Mouse (Mus musculus) midbrain, embryonic 14.5 days (tissue): Measurements from ENCODE around the gene Bptf. TPM values are rescaled to one million over a fixed set of nuclear protein-coding genes. Genes with fewer than 3 reads are reported as not detected.

Experiments used
- ATAC-seq: fragments of 200-750 bp; cut with Nextera tagmentation; 2 replicates; pipeline ENCODE4 v1.8.0; 2017; ENCODE audit warnings: moderate number of reproducible peaks, moderate library complexity; ENCODE audit not compliant: low FRiP score, low TSS enrichment
- DNase-seq: peaks from one replicate; pipeline ENCODE4 v3.0.0-alpha.2; 2015
- H3K27ac ChIP-seq: fragments of 300-500 bp; sonication (generic); replicated peaks from 2 replicates; pipeline ENCODE4 v1.5.1; 2014; ENCODE audit warnings: mild to moderate bottlenecking, low read depth, low read length, moderate library complexity
- H3K27me3 ChIP-seq: fragments of 300-500 bp; sonication (generic); 2 replicates; pipeline ENCODE4 v1.6.1; 2014; ENCODE audit warnings: low read length, control low read depth, mixed read lengths; ENCODE audit not compliant: control insufficient read depth, insufficient read depth
- H3K36me3 ChIP-seq: fragments of 300-500 bp; sonication (generic); 2 replicates; pipeline ENCODE4 v1.6.1; 2014; ENCODE audit warnings: low read length, control low read depth; ENCODE audit not compliant: control insufficient read depth, insufficient read depth
- H3K4me1 ChIP-seq: fragments of 300-500 bp; sonication (generic); 2 replicates; pipeline ENCODE4 v1.6.1; 2014; ENCODE audit warnings: mild to moderate bottlenecking, antibody characterized with exemption, low read length, control low read depth; ENCODE audit not compliant: control insufficient read depth, insufficient read depth
- H3K4me2 ChIP-seq: fragments of 300-500 bp; sonication (generic); 2 replicates; pipeline ENCODE4 v1.6.1; 2014; ENCODE audit warnings: mild to moderate bottlenecking, low read length, moderate library complexity
- H3K4me3 ChIP-seq: fragments of 300-500 bp; sonication (generic); replicated peaks from 2 replicates; pipeline ENCODE4 v1.5.1; 2014; ENCODE audit warnings: low read depth, low read length
- H3K9ac ChIP-seq: fragments of 300-500 bp; sonication (generic); replicated peaks from 2 replicates; pipeline ENCODE4 v1.6.1; 2014; ENCODE audit warnings: mild to moderate bottlenecking, low read length, moderate library complexity
- H3K9me3 ChIP-seq: fragments of 300-500 bp; sonication (generic); 2 replicates; pipeline ENCODE4 v1.6.1; 2016; ENCODE audit warnings: low read length, control low read depth, mixed read lengths; ENCODE audit not compliant: control insufficient read depth
- WGBS: fragments of 180-500 bp; shearing (Covaris S2); extraction: QIAGEN DNeasy Blood & Tissue Kit; methylation state at CpG from one replicate; pipeline ENCODE4 v1.1.7; 2014; 5-methylcytosine and 5-hydroxymethylcytosine counted together
- polyA plus RNA-seq: library from polyadenylated mRNA; unstranded; fragments of >200 nt; fragmentation: Nextera tagmentation; extraction: Ambion mirVana; gene quantifications from 2 replicates; pipeline ENCODE4 v1.2.1, GENCODE M21; 2014

Gene Bptf
- polyA plus RNA-seq, 1 experiment from 2014 or later = 46.9 TPM

GRCm38 (mm10) chr11:107031635-107032034 is 100.3 kb downstream of the Bptf start:
- 10% methylated on average over 7 of the region's 7 CpGs for WGBS
- no peaks in the 10 kb centered on the region for H3K9me3 ChIP-seq
- H3K4me1 ChIP-seq = no peaks in the 10 kb centered on the region
- H3K36me3 ChIP-seq = peaks cover 17% of the 10 kb centered on the region
- ATAC-seq (no peak), DNase-seq (no peak)
- H3K27ac ChIP-seq = no peak overlapping the region
- no peak overlapping the region for H3K9ac ChIP-seq
- H3K4me2 ChIP-seq = no peak overlapping the region
- no peak overlapping the region for H3K4me3 ChIP-seq
- H3K27me3 ChIP-seq = no peaks in the 10 kb centered on the region

GRCm38 (mm10) chr11:107029536-107029935 is 102.4 kb downstream of the Bptf start:
- ATAC-seq (no peak), DNase-seq (no peak)
- Histone ChIP-seq H3K4me1 (peaks cover 6% of the 10 kb centered on the region; the same call in 1 of the 2 replicates), H3K27ac (no peak overlapping the region), H3K9ac (no peak overlapping the region), H3K4me3 (no peak overlapping the region), H3K4me2 (no peak overlapping the region), H3K36me3 (no peaks in the 10 kb centered on the region), H3K27me3 (no peaks in the 10 kb centered on the region), H3K9me3 (no peaks in the 10 kb centered on the region)
- 53% methylated on average over 19 of the region's 19 CpGs for WGBS

GRCm38 (mm10) chr11:107028754-107029153 is 103.2 kb downstream of the Bptf start:
- DNase-seq (no peak), ATAC-seq (no peak)
- Histone ChIP-seq H3K9me3 (no peaks in the 10 kb centered on the region), H3K4me1 (peaks cover 8% of the 10 kb centered on the region; the same call in 1 of the 2 replicates), H3K27me3 (no peaks in the 10 kb centered on the region), H3K27ac (peak overlapping the region; percentile 88; the same call in 1 of the 2 replicates), H3K36me3 (no peaks in the 10 kb centered on the region), H3K9ac (no peak overlapping the region), H3K4me2 (peak overlapping the region; percentile 89), H3K4me3 (peak overlapping the region; percentile 55)
- 63% methylated on average over 6 of the region's 6 CpGs for WGBS

- Histone ChIP-seq H3K9me3 (no peaks in the 10 kb centered on the region), H3K27me3 (no peaks in the 10 kb centered on the region), H3K4me3 (peak overlapping the region; percentile 55), H3K27ac (peak overlapping the region; percentile 88), H3K9ac (peak overlapping the region; percentile 64), H3K4me1 (peaks cover 8% of the 10 kb centered on the region; the same call in 1 of the 2 replicates), H3K36me3 (no peaks in the 10 kb centered on the region), H3K4me2 (peak overlapping the region; percentile 89)
- DNase-seq = no peak
- ATAC-seq = peak; percentile 68; the same call in 1 of the 2 replicates
- 2% methylated on average over 29 of the region's 29 CpGs for WGBS
Observed at GRCm38 (mm10) chr11:107028275-107028618, 103.7 kb downstream of the Bptf start.

DNA sequence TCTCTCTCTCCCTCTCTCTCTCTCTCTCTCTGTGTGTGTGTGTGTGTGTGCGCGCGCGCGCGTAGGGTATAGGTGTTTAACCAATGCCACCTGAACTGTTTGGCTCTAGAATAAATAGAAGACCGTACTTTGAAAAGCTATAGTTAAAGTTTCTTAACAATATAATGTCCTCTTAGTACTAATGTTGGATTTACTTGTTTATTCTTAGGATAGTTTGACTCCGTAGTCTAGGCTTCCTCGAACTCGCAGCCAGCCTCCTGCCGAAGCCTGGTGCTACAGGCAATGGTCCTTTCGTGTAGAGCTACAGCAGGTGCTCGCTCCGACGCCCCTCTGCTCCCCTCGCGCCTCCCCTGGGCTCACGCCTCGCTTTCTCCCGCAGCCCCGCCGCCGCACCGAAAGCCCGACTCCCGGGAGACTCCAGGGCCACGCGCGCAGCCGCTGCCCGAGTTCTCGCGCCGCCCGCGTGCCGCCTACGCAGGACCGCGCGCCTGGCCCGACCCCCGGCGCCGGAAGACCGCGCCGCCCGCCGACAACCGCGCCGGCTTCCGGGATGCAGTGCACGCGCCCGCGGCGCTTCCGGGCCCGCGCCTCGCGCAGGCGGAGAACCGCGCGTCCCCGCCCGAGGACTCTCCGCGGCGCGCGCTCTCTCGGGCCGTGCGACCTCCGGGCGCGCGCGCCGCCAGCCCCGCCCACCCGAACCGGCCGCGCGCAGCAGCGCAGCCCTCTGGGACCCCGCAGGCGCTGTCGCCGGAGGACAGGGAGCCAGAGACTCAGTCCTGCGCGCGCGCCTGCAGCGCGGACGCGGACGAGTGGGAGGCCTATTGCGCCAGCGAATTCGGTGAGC is 104.3 kb downstream of the Bptf start:
- peak overlapping the region; percentile 88 for H3K27ac ChIP-seq
- peaks cover 8% of the 10 kb centered on the region; the same call in 1 of the 2 replicates for H3K4me1 ChIP-seq
- H3K9me3 ChIP-seq = no peaks in the 10 kb centered on the region
- H3K27me3 ChIP-seq = no peaks in the 10 kb centered on the region
- ATAC-seq (peak; percentile 87), DNase-seq (peak; percentile 98)
- peak overlapping the region; percentile 64 for H3K9ac ChIP-seq
- WGBS = 1% methylated on average over 99 of the region's 107 CpGs
- no peaks in the 10 kb centered on the region for H3K36me3 ChIP-seq
- H3K4me2 ChIP-seq = peak overlapping the region; percentile 89
- H3K4me3 ChIP-seq = peak overlapping the region; percentile 55

- no peaks in the 10 kb centered on the region for H3K36me3 ChIP-seq
- WGBS = 9% methylated on average over 12 of the region's 12 CpGs
- ATAC-seq (no peak), DNase-seq (peak; percentile 27)
- no peak overlapping the region for H3K9ac ChIP-seq
- no peaks in the 10 kb centered on the region for H3K27me3 ChIP-seq
- H3K27ac ChIP-seq = no peak overlapping the region
- H3K4me2 ChIP-seq = peak overlapping the region; percentile 89
- H3K4me3 ChIP-seq = peak overlapping the region; percentile 55
- H3K9me3 ChIP-seq = no peaks in the 10 kb centered on the region
- H3K4me1 ChIP-seq = peaks cover 8% of the 10 kb centered on the region; the same call in 1 of the 2 replicates
Observed at GRCm38 (mm10) chr11:107026554-107027430, 105.1 kb downstream of the Bptf start.

DNA sequence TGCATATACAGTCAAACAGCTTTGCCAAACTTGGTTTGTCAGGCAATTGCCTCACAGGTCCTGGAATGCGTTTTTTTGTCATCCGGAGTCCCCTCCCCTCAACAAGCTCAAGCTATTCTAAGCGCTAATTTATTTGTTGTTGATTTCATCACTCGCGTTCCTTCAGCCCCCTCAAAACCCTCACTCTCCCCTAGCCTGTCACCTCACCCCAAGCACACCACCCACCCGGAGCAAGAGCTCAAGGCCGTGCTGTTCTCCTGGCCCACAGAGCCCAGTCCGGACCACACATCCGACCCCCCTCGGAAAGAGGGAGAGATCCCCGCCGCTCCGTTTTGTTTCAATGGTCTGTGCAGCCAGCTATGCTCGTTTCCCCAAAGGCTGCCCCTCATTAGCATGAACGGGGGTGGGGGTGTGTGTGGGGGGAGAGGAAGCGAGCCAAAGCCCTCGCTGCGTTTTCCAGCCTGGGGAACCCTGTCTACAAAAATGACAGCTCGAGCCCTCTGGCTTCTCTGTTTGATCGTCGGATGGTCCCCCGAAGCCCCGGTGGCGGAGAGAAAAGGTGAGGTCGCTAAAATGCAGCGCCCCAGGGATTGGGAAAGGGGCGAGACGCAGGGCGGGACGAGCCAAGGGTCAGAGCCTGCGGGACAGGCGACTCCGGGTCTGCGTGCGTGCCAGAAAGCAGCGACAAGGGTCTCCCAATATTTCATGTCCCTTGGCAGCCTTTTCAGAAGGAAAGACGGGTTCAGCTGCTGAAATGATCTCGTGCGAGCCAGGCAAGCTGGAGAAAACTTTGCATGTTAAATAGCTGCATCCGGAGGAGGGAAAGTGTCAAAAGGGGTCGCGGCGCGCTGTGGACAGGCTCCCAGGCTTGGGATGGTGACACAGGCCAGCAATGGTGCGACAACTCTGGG is 106.3 kb downstream of the Bptf start, which contains the start of gene 1810010H24Rik:
Gene 1810010H24Rik, plus strand, starts transcription at position 271 of the 911 bp plus-strand sequence.
- WGBS = under 1% methylated on average over 45 of the region's 45 CpGs
- peak within 1 kb of the TSS; percentile 89 for H3K4me2 ChIP-seq
- H3K36me3 ChIP-seq = no peaks in the 10 kb centered on the region
- H3K9me3 ChIP-seq = no peaks in the 10 kb centered on the region
- DNase-seq (peak; percentile 65), ATAC-seq (no peak)
- H3K27ac ChIP-seq = 0 out of 2 replicates have a peak within 1 kb of the TSS, but pooled peaks have one; percentile 57
- H3K27me3 ChIP-seq = no peaks in the 10 kb centered on the region
- H3K4me1 ChIP-seq = peaks cover 8% of the 10 kb centered on the region; the same call in 1 of the 2 replicates
- peak within 1 kb of the TSS; percentile 57 for H3K9ac ChIP-seq
- H3K4me3 ChIP-seq = peak within 1 kb of the TSS; percentile 42
